In genomic region chr7:105774661-105775060, GRCm38 (mm10) we compare ENCODE assay signal across 9 mouse cellular contexts. TPM values are rescaled to one million over a fixed set of nuclear protein-coding genes. Genes with fewer than 3 reads are reported as not detected.
DNase-seq lines count a peak whose midpoint lies in the region; ATAC-seq lines count a peak whose summit lies in the region.
"Had no signal": no experiment of that assay in that cellular context is flagged by ENCODE, and none has a peak within 500 bp of the region (broad histone marks: within the 10 kb centered on the region; RNA-seq: fewer than 3 reads in every experiment).

No protein-coding gene starts in this region.

- DNase-seq in hindbrain, embryonic 14.5 days (ENCODE audit: low spot score), result no peak
- peak; percentile 55 to 75 for DNase-seq in kidney, postnatal 25 days
- no peak for DNase-seq in spleen, postnatal 36 days (ENCODE audit: low spot score in 2 of 2)
- DNase-seq in spleen, postnatal 10 days (ENCODE audit: low spot score in 2 of 2), result no peak
- DNase-seq in embryo, embryonic 10 days (ENCODE audit: low spot score), result no peak

- no peak overlapping the region for H3K4me2 ChIP-seq in hindbrain, embryonic 13.5 days
- no peak overlapping the region for H3K4me2 ChIP-seq in hindbrain, embryonic 14.5 days (replicated peaks)
- H3K4me2 ChIP-seq in forebrain, embryonic 13.5 days, result no peak overlapping the region
- H3K4me2 ChIP-seq: heart, embryonic 11.5 days had no signal

- H3K9ac ChIP-seq in hindbrain, embryonic 13.5 days, result no peak overlapping the region
- H3K9ac ChIP-seq in hindbrain, embryonic 14.5 days, result no peak overlapping the region
- no peak overlapping the region for H3K9ac ChIP-seq in forebrain, embryonic 13.5 days

- H3K36me3 ChIP-seq in hindbrain, embryonic 13.5 days, result peaks cover 68% of the 10 kb centered on the region
- H3K36me3 ChIP-seq in hindbrain, embryonic 14.5 days (replicated peaks; ENCODE audit: control insufficient read depth, insufficient read depth), result peaks cover 80% of the 10 kb centered on the region
- H3K36me3 ChIP-seq in forebrain, embryonic 13.5 days (ENCODE audit: poor library complexity, severe bottlenecking), result peaks cover 85% of the 10 kb centered on the region

- WGBS in hindbrain, embryonic 13.5 days, result 49% methylated on average over 8 of the region's 8 CpGs
- 32% methylated on average over 8 of the region's 8 CpGs for WGBS in hindbrain, embryonic 14.5 days
- 23% methylated on average over 8 of the region's 8 CpGs for WGBS in forebrain, embryonic 13.5 days

- no peak for ATAC-seq in hindbrain, embryonic 13.5 days (ENCODE audit: low FRiP score)
- no peak for ATAC-seq in hindbrain, embryonic 14.5 days (ENCODE audit: low FRiP score)
- 0 out of 2 replicates have a peak, but pooled peaks have one; percentile 4 for ATAC-seq in forebrain, embryonic 13.5 days
- ATAC-seq in granulocyte monocyte progenitor cell, adult 5-6 weeks (replicated peaks; ENCODE audit: poor library complexity, severe bottlenecking), result peak; percentile 15

- peaks cover 82% of the 10 kb centered on the region for H3K4me1 ChIP-seq in hindbrain, embryonic 13.5 days (replicated peaks)
- peaks cover 53% of the 10 kb centered on the region for H3K4me1 ChIP-seq in hindbrain, embryonic 14.5 days (replicated peaks; ENCODE audit: control insufficient read depth, insufficient read depth, low read length)
- peaks cover 57% of the 10 kb centered on the region for H3K4me1 ChIP-seq in forebrain, embryonic 13.5 days

- no peaks in the 10 kb centered on the region for H3K27me3 ChIP-seq in hindbrain, embryonic 13.5 days
- no peaks in the 10 kb centered on the region for H3K27me3 ChIP-seq in hindbrain, embryonic 14.5 days (ENCODE audit: control insufficient read depth, insufficient read depth, low read length)
- H3K27me3 ChIP-seq in forebrain, embryonic 13.5 days, result no peaks in the 10 kb centered on the region

- peak overlapping the region; percentile 19; the same call in 1 of the 2 replicates for H3K27ac ChIP-seq in hindbrain, embryonic 13.5 days
- no peak overlapping the region for H3K27ac ChIP-seq in hindbrain, embryonic 14.5 days
- no peak overlapping the region; the same call in 1 of the 2 replicates for H3K27ac ChIP-seq in forebrain, embryonic 13.5 days

- H3K4me3 ChIP-seq in hindbrain, embryonic 13.5 days, result no peak overlapping the region
- no peak overlapping the region for H3K4me3 ChIP-seq in hindbrain, embryonic 14.5 days (replicated peaks; ENCODE audit: low read length)
- H3K4me3 ChIP-seq in forebrain, embryonic 13.5 days, result no peak overlapping the region

- H3K9me3 ChIP-seq in hindbrain, embryonic 13.5 days, result no peaks in the 10 kb centered on the region
- no peaks in the 10 kb centered on the region for H3K9me3 ChIP-seq in hindbrain, embryonic 14.5 days (ENCODE audit: control insufficient read depth, low read length)
- no peaks in the 10 kb centered on the region for H3K9me3 ChIP-seq in forebrain, embryonic 13.5 days (replicated peaks)

RNA-seq across cellular contexts. Expression of gene Dchs1, which starts 12.8 kb away (rescaled TPM):
- polyA plus RNA-seq in hindbrain, embryonic 13.5 days (2015; fragmentation: Nextera tagmentation; extraction: Ambion mirVana), result 15.8 and 16.1 TPM in 2 replicates
- 21.1 and 23.2 TPM in 2 replicates for polyA plus RNA-seq in hindbrain, embryonic 14.5 days (2014; fragmentation: Nextera tagmentation; extraction: Ambion mirVana)
- 16.5 and 18.8 TPM in 2 replicates for polyA plus RNA-seq in forebrain, embryonic 13.5 days (2015; fragmentation: Nextera tagmentation; extraction: Ambion mirVana)
- total RNA-seq in granulocyte monocyte progenitor cell, adult 5-6 weeks (2014; fragmentation: Nextera tagmentation), result not detected in 2 replicates
- total RNA-seq in granulocyte monocyte progenitor cell, adult 5-6 weeks (2017), result not detected in 2 replicates

RNA-seq across cellular contexts. Expression of gene Tpp1, which starts 22.6 kb away (rescaled TPM):
- 39.9 and 46.8 TPM in 2 replicates for polyA plus RNA-seq in hindbrain, embryonic 13.5 days (2015; fragmentation: Nextera tagmentation; extraction: Ambion mirVana)
- 48.2 and 51.6 TPM in 2 replicates for polyA plus RNA-seq in hindbrain, embryonic 14.5 days (2014; fragmentation: Nextera tagmentation; extraction: Ambion mirVana)
- polyA plus RNA-seq in forebrain, embryonic 13.5 days (2015; fragmentation: Nextera tagmentation; extraction: Ambion mirVana), result 29.5 and 36.8 TPM in 2 replicates
- total RNA-seq in granulocyte monocyte progenitor cell, adult 5-6 weeks (2014; fragmentation: Nextera tagmentation), result 46.8 and 52.4 TPM in 2 replicates
- total RNA-seq in granulocyte monocyte progenitor cell, adult 5-6 weeks (2017), result 18.5 and 26.1 TPM in 2 replicates

RNA-seq across cellular contexts. Expression of gene Taf10, which starts 30.5 kb away (rescaled TPM):
- 111 and 122 TPM in 2 replicates for polyA plus RNA-seq in hindbrain, embryonic 13.5 days (2015; fragmentation: Nextera tagmentation; extraction: Ambion mirVana)
- 128 and 140 TPM in 2 replicates for polyA plus RNA-seq in hindbrain, embryonic 14.5 days (2014; fragmentation: Nextera tagmentation; extraction: Ambion mirVana)
- polyA plus RNA-seq in forebrain, embryonic 13.5 days (2015; fragmentation: Nextera tagmentation; extraction: Ambion mirVana), result 137 and 141 TPM in 2 replicates
- 221 and 237 TPM in 2 replicates for total RNA-seq in granulocyte monocyte progenitor cell, adult 5-6 weeks (2014; fragmentation: Nextera tagmentation)
- 207 and 251 TPM in 2 replicates for total RNA-seq in granulocyte monocyte progenitor cell, adult 5-6 weeks (2017)

RNA-seq across cellular contexts. Expression of gene Mrpl17, which starts 36.2 kb away (rescaled TPM):
- polyA plus RNA-seq in hindbrain, embryonic 13.5 days (2015; fragmentation: Nextera tagmentation; extraction: Ambion mirVana), result 210 and 219 TPM in 2 replicates
- 164 and 208 TPM in 2 replicates for polyA plus RNA-seq in hindbrain, embryonic 14.5 days (2014; fragmentation: Nextera tagmentation; extraction: Ambion mirVana)
- 244 and 255 TPM in 2 replicates for polyA plus RNA-seq in forebrain, embryonic 13.5 days (2015; fragmentation: Nextera tagmentation; extraction: Ambion mirVana)
- 133 and 143 TPM in 2 replicates for total RNA-seq in granulocyte monocyte progenitor cell, adult 5-6 weeks (2014; fragmentation: Nextera tagmentation)
- 62.2 and 81.9 TPM in 2 replicates for total RNA-seq in granulocyte monocyte progenitor cell, adult 5-6 weeks (2017)

RNA-seq across cellular contexts. Expression of gene Rrp8, which starts 37.5 kb away (rescaled TPM):
- 25.8 and 28.0 TPM in 2 replicates for polyA plus RNA-seq in hindbrain, embryonic 13.5 days (2015; fragmentation: Nextera tagmentation; extraction: Ambion mirVana)
- polyA plus RNA-seq in hindbrain, embryonic 14.5 days (2014; fragmentation: Nextera tagmentation; extraction: Ambion mirVana), result 21.3 and 24.1 TPM in 2 replicates
- polyA plus RNA-seq in forebrain, embryonic 13.5 days (2015; fragmentation: Nextera tagmentation; extraction: Ambion mirVana), result 31.2 and 35.4 TPM in 2 replicates
- 35.7 and 68.6 TPM in 2 replicates for total RNA-seq in granulocyte monocyte progenitor cell, adult 5-6 weeks (2014; fragmentation: Nextera tagmentation)
- 35.7 and 40.9 TPM in 2 replicates for total RNA-seq in granulocyte monocyte progenitor cell, adult 5-6 weeks (2017)

Comparison
In these comparisons a context has a peak if more than half of its experiments do, and no peak if none do; other contexts are left out.
1. ATAC-seq: peak in forebrain, embryonic 13.5 days (single experiment) and granulocyte monocyte progenitor cell, adult 5-6 weeks (single experiment); none in hindbrain, embryonic 13.5 days (single experiment) and hindbrain, embryonic 14.5 days (single experiment).
2. DNase-seq: peak in kidney, postnatal 25 days (2 of 2); none in hindbrain, embryonic 14.5 days (single experiment), spleen, postnatal 36 days (0 of 2), spleen, postnatal 10 days (0 of 2) and embryo, embryonic 10 days (single experiment).